ENCODE assay signal across 8 mouse cellular contexts in genomic region chr6:28831854-28832750, GRCm38 (mm10). TPM values are rescaled to one million over a fixed set of nuclear protein-coding genes. Genes with fewer than 3 reads are reported as not detected.
DNase-seq lines count a peak whose midpoint lies in the region; ATAC-seq and TF ChIP-seq lines count a peak whose summit lies in the region.

No protein-coding gene starts in this region.

- H3K27ac ChIP-seq in forebrain, embryonic 13.5 days = peak overlapping the region; percentile 92
- peak overlapping the region; percentile 84 for H3K27ac ChIP-seq in intestine, postnatal 0 days (ENCODE audit: low read depth, low read length)

- WGBS in forebrain, embryonic 13.5 days = under 1% methylated on average over 66 of the region's 82 CpGs
- WGBS in intestine, postnatal 0 days = 1% methylated on average over 81 of the region's 82 CpGs

- ATAC-seq in forebrain, embryonic 13.5 days = peak; percentile 50
- ATAC-seq in intestine, postnatal 0 days = no peak
- ATAC-seq in monocyte, adult 5-6 weeks (replicated peaks; ENCODE audit: insufficient number of reproducible peaks, low FRiP score, low TSS enrichment, poor library complexity, severe bottlenecking) = no peak

- H3K36me3 ChIP-seq in forebrain, embryonic 13.5 days (ENCODE audit: poor library complexity, severe bottlenecking) = peaks cover 8% of the 10 kb centered on the region; the same call in 1 of the 2 replicates
- no peaks in the 10 kb centered on the region; the same call in 1 of the 2 replicates for H3K36me3 ChIP-seq in intestine, postnatal 0 days (ENCODE audit: control insufficient read depth, insufficient read depth)

- peak overlapping the region; percentile 94 for H3K9ac ChIP-seq in forebrain, embryonic 13.5 days
- peak overlapping the region; percentile 76 for H3K9ac ChIP-seq in intestine, postnatal 0 days (ENCODE audit: low read depth, low read length)

- no peak for TF ChIP-seq CTCF in intestine, postnatal 0 days (IDR thresholded peaks at IDR 0.05; ENCODE audit: low read depth)

- H3K27me3 ChIP-seq in forebrain, embryonic 13.5 days = 0 out of 2 replicates have a peak, but pooled peaks cover 10% of the 10 kb centered on the region
- no peaks in the 10 kb centered on the region for H3K27me3 ChIP-seq in intestine, postnatal 0 days (replicated peaks; ENCODE audit: control insufficient read depth, insufficient read depth, low read length)

- H3K4me3 ChIP-seq in forebrain, embryonic 13.5 days = peak overlapping the region; percentile 78
- H3K4me3 ChIP-seq in intestine, postnatal 0 days (ENCODE audit: low read depth, low read length) = peak overlapping the region; percentile 63

- peak; percentile 44 to 64 for DNase-seq in left cerebral cortex, adult 18-20 months (ENCODE audit: low spot score in 2 of 2)
- no peak for DNase-seq in left cerebral cortex, adult 11 months (ENCODE audit: low spot score)
- peak; percentile 37 for DNase-seq in brain, embryonic 18.5 days (ENCODE audit: low read depth, low spot score)
- peak; percentile 38 for DNase-seq in lung, postnatal 10 days
- DNase-seq in right cerebral cortex, postnatal 14 days = peak; percentile 62

- peak overlapping the region; percentile 99 for H3K4me2 ChIP-seq in forebrain, embryonic 13.5 days
- peak overlapping the region; percentile 100 for H3K4me2 ChIP-seq in intestine, postnatal 0 days (replicated peaks; ENCODE audit: low read depth)

- no peaks in the 10 kb centered on the region for H3K9me3 ChIP-seq in forebrain, embryonic 13.5 days (replicated peaks)
- no peaks in the 10 kb centered on the region for H3K9me3 ChIP-seq in intestine, postnatal 0 days (ENCODE audit: control insufficient read depth)

- H3K4me1 ChIP-seq in forebrain, embryonic 13.5 days = peaks cover 56% of the 10 kb centered on the region
- 0 out of 2 replicates have a peak, but pooled peaks cover 4% of the 10 kb centered on the region for H3K4me1 ChIP-seq in intestine, postnatal 0 days (replicated peaks; ENCODE audit: control insufficient read depth, insufficient read depth, low read length)

RNA-seq across cellular contexts. Expression of gene Lrrc4, which starts 0.6 kb away (rescaled TPM):
- 100 to 1,000 TPM; 108 to 117 TPM for total RNA-seq in left cerebral cortex, adult 18-20 months (2021)
- polyA plus RNA-seq in forebrain, embryonic 13.5 days (2015; fragmentation: Nextera tagmentation; extraction: Ambion mirVana) = 3.8 and 4.3 TPM in 2 replicates
- polyA plus RNA-seq in intestine, postnatal 0 days (2015; fragmentation: Nextera tagmentation; extraction: Ambion mirVana) = 2.8 and 3.2 TPM in 2 replicates
- 0.32 to 0.68 TPM in 2 of 3 replicates, not detected in the other for total RNA-seq in monocyte, adult 5-6 weeks (2017)

Comparison
In these comparisons a context has a peak if more than half of its experiments do, and no peak if none do; other contexts are left out.
1. RNA of gene Lrrc4, which starts 0.6 kb away (total RNA-seq): 108 to 117 TPM in left cerebral cortex, adult 18-20 months; 0.32 to 0.68 TPM in monocyte, adult 5-6 weeks; every median in the first group is over 10 times any median in the second.